Mouse (Mus musculus) myocyte (in vitro differentiated cells): ENCODE measurements around the gene Arhgef25.

ENCODE experiments used
- CEBPB ChIP-seq: IDR thresholded peaks from 2 replicates; pipeline ENCODE4 v1.6.1; 2011; ENCODE audit warnings: mild to moderate bottlenecking, moderate library complexity; ENCODE audit not compliant: poor library complexity, insufficient read depth, severe bottlenecking
- E2F4 ChIP-seq: IDR thresholded peaks from one replicate; pipeline ENCODE4 v1.6.1; 2011; ENCODE audit warnings: mild to moderate bottlenecking, control low read depth, moderate library complexity; ENCODE audit not compliant: insufficient read depth
- MAX ChIP-seq: IDR thresholded peaks from one replicate; pipeline ENCODE4 v1.6.1; 2011; ENCODE audit warnings: low read depth, mild to moderate bottlenecking, control low read depth
- MYOD1 ChIP-seq, 3 experiments: IDR thresholded peaks; one replicate each; pipeline ENCODE4 v1.6.1; 2011; ENCODE audit warnings: control low read depth in 2 of 3, low read depth in 2 of 3, mild to moderate bottlenecking in 2 of 3, moderate library complexity in 1 of 3; ENCODE audit not compliant: insufficient read length in 2 of 3, control insufficient read depth in 1 of 3
- MYOG ChIP-seq, 3 experiments: IDR thresholded peaks; one replicate each; pipeline ENCODE4 v1.6.1; 2011; ENCODE audit warnings: control low read depth in 2 of 3, low read depth in 2 of 3, mild to moderate bottlenecking in 2 of 3; ENCODE audit not compliant: insufficient read length in 2 of 3, control insufficient read depth in 1 of 3, insufficient read depth in 1 of 3
- POLR2A ChIP-seq: IDR thresholded peaks from one replicate; pipeline ENCODE4 v1.6.1; 2011; ENCODE audit warnings: low read depth, mild to moderate bottlenecking, control low read depth, moderate library complexity; ENCODE audit not compliant: insufficient read length
- USF1 ChIP-seq: IDR thresholded peaks from one replicate; pipeline ENCODE4 v1.6.1; 2011; ENCODE audit warnings: low read depth, mild to moderate bottlenecking, control low read depth, moderate library complexity

DNA sequence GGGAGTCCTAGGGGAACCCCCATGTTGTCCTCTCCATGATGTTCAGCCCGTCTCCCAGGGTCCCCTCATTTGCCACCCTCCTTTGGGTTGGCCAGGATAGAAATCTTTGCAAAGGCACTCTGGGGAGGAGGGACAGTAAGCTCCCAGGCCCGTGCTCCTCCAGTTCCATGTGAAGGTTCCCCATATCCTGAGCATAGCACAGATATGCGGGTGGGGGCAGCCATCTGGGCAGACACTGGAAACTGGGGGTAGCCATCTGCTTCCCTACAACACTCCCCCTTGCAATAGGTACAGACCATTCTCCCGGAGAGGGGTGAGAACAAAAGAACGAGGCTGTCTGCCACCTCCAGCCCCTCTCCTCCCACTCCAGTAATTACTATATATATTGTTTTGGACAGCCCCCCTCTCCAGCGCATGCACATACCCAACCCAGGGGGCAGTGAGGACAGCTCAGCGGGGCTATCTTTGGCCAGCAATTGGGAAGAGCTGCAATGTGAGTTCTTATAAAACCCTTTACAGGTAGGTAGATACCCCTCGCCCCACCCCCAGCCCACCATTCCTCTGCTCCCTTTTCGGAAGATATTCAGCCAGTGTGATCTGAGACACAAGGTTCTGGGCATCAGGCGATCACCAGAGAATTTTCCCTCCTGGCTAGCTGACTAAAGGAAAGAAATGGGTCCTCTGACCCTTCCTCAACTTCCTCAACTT is 2.4 kb downstream of the Arhgef25 start:
- TF ChIP-seq CEBPB (no peak), MYOG (IDR thresholded peaks at IDR 0.05; ENCODE audit: control insufficient read depth in 1 of 3, insufficient read depth in 1 of 3, insufficient read length in 2 of 3, low read depth in 2 of 3) (no peak), MAX (no peak), POLR2A (no peak), USF1 (no peak), MYOD1 (IDR thresholded peaks at IDR 0.05; ENCODE audit: control insufficient read depth in 1 of 3, insufficient read length in 2 of 3, low read depth in 2 of 3) (no peak), E2F4 (no peak)
